Mouse (Mus musculus) lung, adult 18-20 months (tissue): ENCODE results near the gene Iglon5.

Experiments used
- DNase-seq, 2 experiments: peaks; one replicate each; pipeline ENCODE4 v3.0.0; 2022; ENCODE audit warnings: mixed read lengths in 2 of 2

The Iglon5 gene

DNA sequence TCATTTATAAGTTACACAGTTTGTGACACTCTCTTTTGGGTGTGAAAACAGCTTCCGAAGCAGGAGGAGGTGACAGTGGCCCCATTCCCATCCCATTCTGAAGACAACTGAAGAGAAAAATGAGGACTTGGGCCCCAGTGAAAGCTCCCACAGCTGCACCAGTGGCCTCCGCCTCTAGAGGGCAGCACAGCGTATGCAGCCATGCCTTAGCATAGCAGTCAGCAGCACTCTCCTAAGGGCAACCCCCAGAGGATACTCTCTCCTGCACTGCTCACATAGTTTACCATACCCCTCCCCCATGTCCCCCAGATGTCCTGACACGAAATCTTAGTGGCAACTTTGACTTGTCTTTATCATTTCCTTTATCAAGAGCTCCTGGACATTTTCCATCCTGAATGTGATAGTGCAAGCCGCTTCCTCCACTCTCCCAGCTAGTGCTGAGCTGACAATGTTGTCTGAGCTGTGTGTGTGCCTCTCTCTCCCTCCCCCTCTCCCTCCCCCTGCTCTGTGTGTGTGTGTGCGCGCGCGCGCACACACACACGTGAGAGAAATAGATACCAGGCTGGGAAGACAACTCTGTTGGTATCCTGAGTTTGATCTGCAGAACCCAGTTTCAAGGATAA lies 66.8 kb downstream of the Iglon5 start:
- peak; percentile 79 to 82 for DNase-seq
